Mouse (Mus musculus): Measurements from ENCODE around the gene Ubn1.

Gene Ubn1

DNA sequence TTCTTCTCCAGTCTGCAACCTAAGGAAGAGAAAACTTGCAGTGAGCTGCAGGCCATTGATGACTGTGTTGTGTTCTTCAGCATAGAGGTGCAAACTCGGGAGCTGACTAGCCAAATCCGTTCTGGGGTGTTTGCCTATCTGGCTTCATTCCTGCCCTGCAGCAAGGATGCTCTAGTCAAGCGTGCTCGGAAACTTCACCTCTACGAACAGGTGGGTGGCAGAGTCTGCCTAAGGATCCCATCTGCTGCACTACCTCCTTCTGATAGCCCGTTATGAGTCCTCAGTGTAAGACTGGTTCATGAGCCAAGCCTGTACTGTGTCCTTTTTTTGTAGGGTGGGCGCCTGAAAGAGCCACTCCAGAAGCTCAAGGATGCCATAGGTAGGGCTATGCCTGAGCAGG lies 22.1 kb downstream of the Ubn1 start:
- DNase-seq (ENCODE audit: low spot score) = no peak

DNA sequence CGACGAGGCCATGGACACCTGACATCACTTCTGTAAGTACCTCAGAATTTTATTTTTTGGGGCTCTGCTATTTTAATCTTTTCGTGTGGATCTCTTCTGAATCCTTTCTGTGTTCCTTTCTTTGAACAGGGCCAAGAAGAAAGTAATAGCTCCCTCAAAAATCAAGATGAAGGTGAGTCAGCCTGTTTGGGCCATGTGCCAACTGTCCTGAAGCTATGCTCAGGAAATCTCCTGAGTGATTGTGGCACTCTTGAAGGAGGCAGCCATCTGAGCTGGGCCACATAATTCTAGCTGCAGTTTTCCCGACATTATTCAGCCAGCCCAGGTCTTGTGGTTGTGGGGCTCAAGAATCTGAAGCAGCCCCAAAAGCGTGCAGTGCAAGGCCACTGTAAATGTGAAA lies 24.5 kb downstream of the Ubn1 start:
- no peak for DNase-seq (ENCODE audit: low spot score)

DNA sequence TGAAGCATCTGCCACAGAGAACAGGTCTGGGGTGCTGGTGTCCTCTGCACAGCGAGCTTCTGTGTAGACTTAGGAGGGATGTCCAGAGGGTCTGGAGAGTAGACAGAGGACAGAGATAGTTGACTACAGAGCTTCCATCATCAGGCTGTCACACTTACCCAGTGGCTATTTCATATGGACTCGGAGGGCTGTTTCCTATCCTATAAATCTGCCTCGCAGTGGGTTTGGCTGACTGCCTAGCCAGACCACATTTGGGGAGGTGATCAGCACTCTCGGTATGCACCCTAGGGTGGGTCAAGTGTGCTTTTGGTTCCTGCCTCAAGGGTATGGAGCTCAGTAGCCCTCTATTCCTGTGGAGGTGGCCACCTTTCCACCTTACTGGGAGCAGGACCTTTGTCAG lies 35.3 kb downstream of the Ubn1 start:
- no peak for DNase-seq (ENCODE audit: low spot score)

GRCm38 (mm10) chr16:5086179-5086578 lies 36.3 kb downstream of the Ubn1 start:
- DNase-seq (ENCODE audit: low spot score) = no peak

DNA sequence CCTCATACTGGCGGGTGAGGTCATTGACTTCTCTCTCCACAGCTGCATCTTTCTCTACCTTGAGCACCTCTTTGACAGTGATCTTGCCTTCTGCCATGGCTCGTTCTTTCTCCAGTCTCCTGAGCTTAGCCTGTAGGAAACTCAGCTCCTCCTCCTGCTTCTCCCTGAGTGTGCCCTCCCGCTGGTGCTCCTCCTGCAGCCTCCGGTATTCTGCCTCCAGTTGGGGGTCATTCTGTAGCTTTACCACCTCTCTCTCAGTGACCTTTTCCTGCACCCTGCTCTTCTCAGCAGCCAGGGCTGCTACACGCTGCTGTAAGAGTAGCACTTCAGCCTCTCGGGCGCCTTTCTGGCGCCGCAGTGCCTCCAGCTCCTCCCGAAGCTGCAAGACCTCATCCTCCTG lies 39.2 kb downstream of the Ubn1 start:
- no peak for DNase-seq (ENCODE audit: low spot score)

DNA sequence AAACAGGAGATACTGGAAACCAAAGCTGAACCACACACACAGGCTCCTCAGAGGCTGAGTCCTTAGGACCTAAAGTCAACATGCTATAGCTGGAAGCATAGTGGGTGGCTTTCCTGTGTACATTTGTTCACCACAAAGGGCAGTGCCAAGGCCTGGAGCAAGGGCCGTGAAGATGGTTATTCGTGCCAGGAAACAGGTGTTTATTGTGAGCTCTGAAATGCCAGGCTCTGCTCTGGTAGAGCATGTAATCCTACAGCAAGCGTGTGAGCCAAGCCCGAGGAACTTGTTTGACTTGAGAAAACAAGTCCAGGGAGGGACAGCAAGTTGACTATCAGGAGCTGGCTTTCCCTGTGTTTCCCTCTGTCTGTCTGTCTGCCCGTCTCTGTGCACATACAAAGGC lies 43.4 kb downstream of the Ubn1 start:
- no peak for DNase-seq (ENCODE audit: low spot score)

- DNase-seq (ENCODE audit: low spot score) = no peak
These were observed 46.6 kb downstream of the Ubn1 start for GRCm38 (mm10) chr16:5096504-5096903.

GRCm38 (mm10) chr16:5101000-5101399 lies 51.1 kb downstream of the Ubn1 start:
- no peak for DNase-seq (ENCODE audit: low spot score)

DNA sequence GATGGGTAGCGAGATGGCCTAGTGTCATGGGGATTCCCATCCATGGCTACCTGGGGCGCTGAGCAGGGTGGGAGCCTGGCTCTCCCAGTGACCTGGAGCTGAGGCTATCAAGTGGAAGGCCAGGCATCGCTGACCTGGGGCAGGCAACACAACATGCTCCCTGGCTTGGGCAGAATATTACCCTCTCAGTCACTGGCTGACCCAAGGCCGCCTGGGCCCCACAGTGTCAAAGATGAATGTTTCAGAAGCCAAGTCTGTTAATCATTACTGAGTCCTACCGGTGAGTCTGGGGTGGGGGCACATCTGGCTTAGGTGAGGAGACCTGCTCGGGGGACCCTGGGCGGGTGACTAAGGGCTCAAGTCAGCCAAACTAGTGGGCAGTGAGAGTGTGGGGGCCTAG lies 60.0 kb downstream of the Ubn1 start:
- DNase-seq (ENCODE audit: low spot score) = no peak

DNA sequence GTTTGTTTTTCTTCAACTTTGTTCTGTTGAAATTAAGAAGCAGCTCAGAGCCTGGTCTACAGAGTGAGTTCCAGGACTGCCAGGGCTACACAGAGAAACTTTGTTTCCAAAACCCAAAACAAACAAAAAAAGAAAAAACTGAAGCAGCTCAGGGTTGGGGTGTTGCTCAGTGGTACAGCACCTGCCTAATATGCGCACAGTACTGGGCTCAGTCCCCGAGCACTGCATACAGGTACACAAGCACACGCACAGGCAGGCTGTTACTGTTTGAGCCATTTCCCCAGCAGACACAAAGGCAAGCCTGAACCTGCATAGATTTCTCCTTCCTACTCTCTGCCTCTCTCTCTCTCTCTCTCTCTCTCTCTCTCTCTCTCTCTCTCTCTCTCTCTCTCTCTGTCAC lies 61.2 kb downstream of the Ubn1 start:
- no peak for DNase-seq (ENCODE audit: low spot score)

DNA sequence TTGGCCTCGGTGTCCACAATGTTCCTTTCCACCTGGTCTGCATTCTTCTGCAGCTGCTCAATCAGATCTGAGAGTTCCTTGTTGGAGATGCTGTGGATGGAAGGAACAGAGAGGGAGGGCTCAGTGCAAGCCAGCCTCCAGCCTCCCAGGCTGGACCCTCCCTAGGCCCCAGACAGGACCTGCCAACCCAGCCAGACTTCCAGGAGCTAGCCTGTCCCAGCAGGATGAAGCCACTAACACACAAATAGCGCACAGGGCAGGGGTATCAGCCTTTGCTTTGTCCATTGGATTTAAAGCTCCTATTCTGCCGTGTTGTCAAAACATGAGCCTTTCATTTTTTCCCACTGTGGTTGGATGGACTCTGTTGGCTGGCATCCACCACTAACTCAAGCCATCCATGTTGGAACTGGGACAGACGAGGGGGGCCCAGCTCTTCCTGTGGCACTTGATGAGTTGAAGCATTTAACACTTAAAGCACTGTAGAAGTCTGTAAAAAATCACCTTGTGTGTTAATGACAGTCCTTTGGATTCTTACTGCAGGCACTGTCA lies 63.2 kb downstream of the Ubn1 start:
- no peak for DNase-seq (ENCODE audit: low spot score)

DNA sequence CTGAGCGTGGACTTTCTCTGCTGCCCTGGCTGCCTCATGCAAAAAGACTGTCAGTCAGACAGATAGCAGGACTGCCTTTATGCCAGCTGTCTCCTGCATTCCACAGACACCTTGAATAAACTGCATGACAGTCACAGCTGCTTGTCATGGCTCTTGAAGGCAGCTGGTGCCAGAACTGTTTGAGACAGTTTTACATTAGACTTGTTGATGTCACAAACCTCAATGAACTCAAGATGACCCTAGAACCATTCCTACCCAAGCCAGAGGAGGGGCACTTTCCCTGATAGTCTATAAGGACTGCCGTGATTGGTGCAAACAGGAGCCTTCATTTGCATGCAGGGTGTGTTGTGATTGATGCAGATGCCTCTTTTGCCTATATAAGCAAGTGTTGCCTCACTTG lies 63.7 kb downstream of the Ubn1 start:
- no peak for DNase-seq (ENCODE audit: low spot score)

DNA sequence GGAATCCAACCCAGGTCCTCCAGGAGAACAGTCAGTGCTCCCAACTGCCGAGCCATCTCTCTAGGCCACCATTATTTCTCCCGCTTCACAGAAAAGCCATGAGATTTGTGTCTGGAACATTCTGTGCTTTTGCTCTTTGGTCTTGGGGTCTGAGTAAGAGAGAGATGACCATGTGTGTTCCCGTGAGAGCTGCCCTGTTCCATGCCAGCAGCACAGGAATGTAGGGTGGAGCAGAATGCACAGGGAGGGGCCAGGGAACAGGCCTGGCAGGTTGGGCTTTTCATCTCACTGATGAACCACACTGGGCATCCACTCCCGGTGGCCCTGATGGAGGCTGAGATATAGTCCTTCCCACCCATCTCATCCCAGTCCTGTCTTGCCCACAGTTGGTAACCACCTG lies 69.5 kb downstream of the Ubn1 start:
- DNase-seq (ENCODE audit: low spot score) = no peak

- no peak for DNase-seq (ENCODE audit: low spot score)
These were observed 70.0 kb downstream of the Ubn1 start for GRCm38 (mm10) chr16:5119845-5120244.

GRCm38 (mm10) chr16:5123476-5123875 lies 73.6 kb downstream of the Ubn1 start:
- DNase-seq (ENCODE audit: low spot score) = no peak

DNA sequence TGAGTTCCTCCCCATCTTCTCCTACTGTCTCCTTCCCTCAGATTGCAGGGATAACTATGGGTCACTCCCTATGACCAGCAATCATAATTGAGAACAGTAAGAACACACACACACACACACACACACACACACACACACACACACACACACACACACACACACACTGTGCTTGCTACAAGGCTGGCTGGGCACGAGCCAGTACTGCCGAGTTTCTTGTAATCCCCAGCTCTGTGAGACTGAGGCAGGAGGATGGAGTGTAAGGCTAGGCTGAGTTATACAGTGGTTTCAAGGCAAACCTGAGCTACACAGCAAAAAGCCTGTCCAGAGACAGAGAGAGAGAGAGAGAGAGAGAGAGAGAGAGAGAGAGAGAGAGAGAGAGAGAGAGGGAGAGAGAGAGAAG lies 80.3 kb downstream of the Ubn1 start:
- DNase-seq (ENCODE audit: low spot score) = no peak

- DNase-seq (ENCODE audit: low spot score) = peak; percentile 60
These were observed 80.9 kb downstream of the Ubn1 start for GRCm38 (mm10) chr16:5130766-5131165.

DNA sequence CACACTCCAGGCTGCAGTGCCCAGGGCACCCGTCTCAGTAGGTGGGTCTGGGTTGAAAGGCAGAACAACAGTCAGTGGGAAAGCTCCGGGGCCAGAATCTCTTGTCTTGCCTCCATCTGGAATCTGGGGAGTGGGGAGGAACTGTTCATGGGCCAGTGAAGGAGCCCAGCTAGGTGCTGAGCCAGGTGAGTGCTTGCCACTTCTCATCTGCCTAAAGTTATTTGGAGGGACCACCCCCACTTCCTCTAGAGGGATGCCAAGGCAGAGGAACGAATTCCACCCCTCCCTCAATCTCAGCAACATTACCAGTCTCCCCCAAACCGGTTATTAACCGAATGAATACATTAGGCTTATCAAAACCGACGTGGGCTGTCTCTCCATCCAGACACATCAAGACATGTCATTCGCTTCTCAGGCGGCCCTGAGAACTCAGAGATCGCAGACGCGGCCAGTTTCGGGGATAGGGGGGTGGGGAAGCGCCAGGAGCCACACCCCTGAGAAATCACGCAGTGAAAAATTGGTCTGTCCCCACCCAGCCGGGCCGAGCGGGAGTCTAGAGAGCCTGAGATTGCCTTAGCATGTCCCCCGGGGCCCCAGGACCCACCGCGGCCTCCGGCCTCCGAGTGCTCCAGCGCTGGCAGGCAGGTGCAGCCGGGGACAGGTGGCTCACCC lies 81.5 kb downstream of the Ubn1 start:
- DNase-seq (ENCODE audit: low spot score) = no peak

DNA sequence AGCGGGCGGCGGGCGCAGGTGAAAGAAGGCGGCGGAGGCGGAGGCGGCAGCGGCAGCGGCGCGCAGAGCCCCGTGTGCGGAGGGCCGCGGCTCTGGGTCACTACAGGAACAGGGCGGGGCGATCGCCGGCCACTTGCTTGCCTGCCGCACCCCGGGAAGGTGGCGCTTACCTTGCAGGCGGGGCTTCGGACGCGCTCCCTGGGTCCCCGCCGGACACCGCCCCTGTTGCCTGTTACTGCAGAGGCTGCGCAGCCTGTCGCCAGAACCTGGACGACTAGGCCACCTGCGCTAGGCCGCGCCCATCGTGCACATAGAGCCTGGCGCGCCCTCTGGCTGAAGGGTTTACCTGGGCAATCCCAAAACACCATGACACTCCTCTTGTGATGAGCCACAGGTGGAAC lies 82.5 kb downstream of the Ubn1 start, which contains the start of gene Ppl:
Gene Ppl (minus strand): TSS at position 21 of the 401 bp plus-strand sequence.
- DNase-seq (ENCODE audit: low spot score) = peak; percentile 34

DNA sequence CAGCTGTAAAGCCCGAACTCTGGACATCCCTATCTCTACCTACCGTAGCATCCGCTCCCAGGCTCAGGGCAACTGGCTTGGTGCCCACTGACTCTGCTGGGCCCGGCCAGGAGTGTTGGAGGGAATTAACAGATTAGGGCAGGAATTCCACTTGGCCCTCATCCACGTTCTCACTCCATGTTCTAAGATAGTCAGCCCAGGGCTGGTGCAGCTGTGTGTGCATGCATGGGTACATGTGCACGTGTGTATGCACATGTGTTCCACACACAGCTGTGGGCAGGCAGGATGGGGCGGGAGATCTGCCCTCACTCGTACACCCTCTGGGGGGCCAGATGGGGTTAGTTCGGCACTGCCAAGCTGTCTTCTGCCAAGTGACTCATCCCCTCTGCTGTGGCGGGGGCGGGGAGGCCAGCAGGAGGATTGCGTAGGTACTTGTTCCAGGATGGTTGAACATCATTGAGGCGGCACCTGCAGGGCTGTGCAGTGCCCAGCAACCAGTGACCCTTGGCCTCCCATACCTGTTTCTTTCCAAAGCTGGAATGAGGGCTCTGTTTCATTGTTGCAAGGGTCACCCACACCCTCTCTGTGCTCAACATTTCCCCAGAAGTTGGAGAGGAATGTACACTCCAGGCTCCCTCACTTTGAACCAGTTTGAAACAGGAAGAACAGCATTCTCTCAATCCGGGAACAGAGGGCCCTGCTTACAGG lies 84.9 kb downstream of the Ubn1 start:
- peak; percentile 41 for DNase-seq (ENCODE audit: low spot score)

- DNase-seq (ENCODE audit: low spot score) = no peak
These were observed 85.8 kb downstream of the Ubn1 start for GRCm38 (mm10) chr16:5135551-5136261.

All from testis, postnatal 14 days (tissue).